Mouse (Mus musculus): Measurements from ENCODE around the gene Cct8l1.

- TF ChIP-seq CTCF (IDR thresholded peaks at IDR 0.05; ENCODE audit: borderline replicate concordance, control insufficient read depth, extremely low read depth, insufficient read depth, low read length, poor library complexity) = no peak
- TF ChIP-seq POLR2A (IDR thresholded peaks at IDR 0.05; ENCODE audit: control insufficient read depth, extremely low read depth, insufficient read depth, low read length, poor library complexity) = no peak
Measured at GRCm38 (mm10) chr5:25544566-25544965, 28.7 kb downstream of the Cct8l1 start.
